Mouse (Mus musculus) stomach, embryonic 16.5 days (tissue): ENCODE measurements around the gene Adamtsl5. TPM values are rescaled to one million over a fixed set of nuclear protein-coding genes. Genes with fewer than 3 reads are reported as not detected.
A peak's percentile ranks its signal among the peaks of the same experiment; 100 is the strongest.

Experiments
- ATAC-seq: fragments of 200-750 bp; cut with Nextera tagmentation; 2 replicates; pipeline ENCODE4 v1.8.0; 2017; ENCODE audit warnings: moderate number of reproducible peaks, moderate TSS enrichment; ENCODE audit not compliant: insufficient read depth, low FRiP score
- H3K27ac ChIP-seq: fragments of 300-500 bp; sonication (generic); 2 replicates; pipeline ENCODE4 v1.5.1; 2014; ENCODE audit warnings: low read length
- H3K27me3 ChIP-seq: fragments of 300-500 bp; sonication (generic); 2 replicates; pipeline ENCODE4 v1.6.1; 2014; ENCODE audit warnings: low read length, control low read depth, mixed read lengths; ENCODE audit not compliant: control insufficient read depth, insufficient read depth
- H3K36me3 ChIP-seq: fragments of 300-500 bp; sonication (generic); 2 replicates; pipeline ENCODE4 v1.6.1; 2014; ENCODE audit warnings: low read length; ENCODE audit not compliant: control insufficient read depth, insufficient read depth
- H3K4me1 ChIP-seq: fragments of 300-500 bp; sonication (generic); 2 replicates; pipeline ENCODE4 v1.6.1; 2014; ENCODE audit warnings: low read length, control low read depth, mixed read lengths; ENCODE audit not compliant: control insufficient read depth, insufficient read depth
- H3K4me2 ChIP-seq: fragments of 300-500 bp; sonication (generic); 2 replicates; pipeline ENCODE4 v1.6.1; 2014; ENCODE audit warnings: low read depth, low read length, mixed read lengths
- H3K4me3 ChIP-seq: fragments of 300-500 bp; sonication (generic); replicated peaks from 2 replicates; pipeline ENCODE4 v1.5.1; 2014; ENCODE audit warnings: mild to moderate bottlenecking, low read length
- H3K9ac ChIP-seq: fragments of 300-500 bp; sonication (generic); 2 replicates; pipeline ENCODE4 v1.6.1; 2014; ENCODE audit warnings: low read length
- H3K9me3 ChIP-seq: fragments of 300-500 bp; sonication (generic); replicated peaks from 2 replicates; pipeline ENCODE4 v1.6.1; 2016; ENCODE audit warnings: low read length, control low read depth; ENCODE audit not compliant: control insufficient read depth
- WGBS: fragments of 180-500 bp; shearing (Covaris S2); extraction: QIAGEN DNeasy Blood & Tissue Kit; methylation state at CpG from one replicate; pipeline ENCODE4 v1.1.7; 2014; 5-methylcytosine and 5-hydroxymethylcytosine counted together
- polyA plus RNA-seq: library from polyadenylated mRNA; unstranded; fragments of >200 nt; fragmentation: Nextera tagmentation; extraction: Ambion mirVana; gene quantifications from 2 replicates; pipeline ENCODE4 v1.2.1, GENCODE M21; 2015

Adamtsl5 gene
- polyA plus RNA-seq, 1 experiment from 2014 or later, result 22.0 TPM

DNA sequence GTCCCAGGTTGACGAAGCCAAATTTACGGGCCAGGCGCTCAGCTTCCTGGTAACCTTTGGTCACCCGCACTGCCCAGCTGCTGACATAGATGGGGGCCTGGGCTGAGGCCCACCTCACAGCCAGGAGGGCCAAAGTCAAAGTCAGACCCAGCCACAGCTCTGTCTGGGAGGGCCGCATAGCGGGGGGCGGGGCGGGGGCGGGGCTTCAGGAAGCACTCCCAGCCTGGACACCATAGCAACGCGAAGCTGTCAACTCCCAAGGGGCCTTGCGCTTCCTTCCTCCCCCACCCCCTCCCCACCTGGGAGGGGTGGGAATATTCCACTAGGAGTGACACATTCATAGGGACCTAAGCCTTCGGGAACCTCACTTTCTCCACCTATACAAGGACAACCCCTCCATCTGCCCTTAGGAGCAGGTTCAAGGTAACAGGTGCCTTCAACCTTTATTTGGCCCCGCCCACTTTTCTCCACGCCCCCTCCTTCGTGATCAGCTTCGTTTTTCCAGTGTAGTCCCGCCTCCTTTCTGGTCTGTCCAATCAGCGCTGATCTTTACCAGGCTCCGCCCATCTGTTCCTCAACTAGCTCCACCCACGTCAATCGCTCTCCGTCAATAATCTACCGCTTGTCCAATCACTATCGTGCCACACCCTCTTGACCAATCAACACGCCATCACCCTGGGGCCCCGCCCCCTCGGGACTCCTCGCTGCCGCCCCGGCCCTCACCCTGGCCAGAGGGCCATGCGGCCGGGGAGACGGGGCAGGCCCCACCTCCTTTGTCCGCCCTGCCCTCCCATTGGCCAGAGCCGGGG is 18.7 kb downstream of the Adamtsl5 start, which contains the start of the genes Pcsk4 and Reep6:
Gene Pcsk4, minus strand, starts transcription at position 226 of the 809 bp plus-strand sequence.
Gene Reep6, plus strand, starts transcription at position 681 of the 809 bp plus-strand sequence.
- Histone ChIP-seq H3K36me3 (no peaks in the 10 kb centered on the region), H3K9me3 (no peaks in the 10 kb centered on the region), H3K4me3 (peak within 1 kb of the TSS; percentile 60), H3K27me3 (no peaks in the 10 kb centered on the region), H3K4me2 (peak within 1 kb of the TSS; percentile 97), H3K9ac (peak within 1 kb of the TSS; percentile 74), H3K27ac (peak within 1 kb of the TSS; percentile 76), H3K4me1 (peaks cover 27% of the 10 kb centered on the region)
- WGBS, result 3% methylated on average over 36 of the region's 36 CpGs
- peak; percentile 95 for ATAC-seq

DNA sequence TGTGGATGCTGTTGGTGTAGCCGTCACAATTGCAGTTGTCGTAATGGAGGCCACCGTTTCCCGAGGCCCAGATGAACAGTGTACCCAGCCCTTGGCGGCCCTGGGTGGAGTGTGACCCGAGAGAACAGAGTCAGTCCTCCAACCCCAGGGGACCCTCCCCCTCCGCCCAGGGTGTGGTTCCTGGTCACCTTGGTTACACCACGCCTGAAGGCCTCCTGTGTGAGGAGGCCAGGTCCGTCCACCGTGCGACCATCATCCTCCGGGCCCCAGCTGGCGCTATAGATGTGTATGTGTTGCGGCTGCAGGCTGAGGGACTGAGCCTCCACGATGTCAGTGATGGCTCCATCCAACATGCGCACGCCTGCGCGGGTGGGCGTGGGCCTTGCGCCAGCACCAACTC is 23.2 kb downstream of the Adamtsl5 start:
- H3K9me3 ChIP-seq, result no peaks in the 10 kb centered on the region
- H3K36me3 ChIP-seq, result no peaks in the 10 kb centered on the region
- no peak overlapping the region for H3K4me2 ChIP-seq
- no peak overlapping the region for H3K4me3 ChIP-seq
- 69% methylated on average over 21 of the region's 21 CpGs for WGBS
- H3K27ac ChIP-seq, result no peak overlapping the region
- H3K9ac ChIP-seq, result no peak overlapping the region
- ATAC-seq, result no peak
- H3K4me1 ChIP-seq, result peaks cover 15% of the 10 kb centered on the region; the same call in 1 of the 2 replicates
- no peaks in the 10 kb centered on the region; the same call in 1 of the 2 replicates for H3K27me3 ChIP-seq

DNA sequence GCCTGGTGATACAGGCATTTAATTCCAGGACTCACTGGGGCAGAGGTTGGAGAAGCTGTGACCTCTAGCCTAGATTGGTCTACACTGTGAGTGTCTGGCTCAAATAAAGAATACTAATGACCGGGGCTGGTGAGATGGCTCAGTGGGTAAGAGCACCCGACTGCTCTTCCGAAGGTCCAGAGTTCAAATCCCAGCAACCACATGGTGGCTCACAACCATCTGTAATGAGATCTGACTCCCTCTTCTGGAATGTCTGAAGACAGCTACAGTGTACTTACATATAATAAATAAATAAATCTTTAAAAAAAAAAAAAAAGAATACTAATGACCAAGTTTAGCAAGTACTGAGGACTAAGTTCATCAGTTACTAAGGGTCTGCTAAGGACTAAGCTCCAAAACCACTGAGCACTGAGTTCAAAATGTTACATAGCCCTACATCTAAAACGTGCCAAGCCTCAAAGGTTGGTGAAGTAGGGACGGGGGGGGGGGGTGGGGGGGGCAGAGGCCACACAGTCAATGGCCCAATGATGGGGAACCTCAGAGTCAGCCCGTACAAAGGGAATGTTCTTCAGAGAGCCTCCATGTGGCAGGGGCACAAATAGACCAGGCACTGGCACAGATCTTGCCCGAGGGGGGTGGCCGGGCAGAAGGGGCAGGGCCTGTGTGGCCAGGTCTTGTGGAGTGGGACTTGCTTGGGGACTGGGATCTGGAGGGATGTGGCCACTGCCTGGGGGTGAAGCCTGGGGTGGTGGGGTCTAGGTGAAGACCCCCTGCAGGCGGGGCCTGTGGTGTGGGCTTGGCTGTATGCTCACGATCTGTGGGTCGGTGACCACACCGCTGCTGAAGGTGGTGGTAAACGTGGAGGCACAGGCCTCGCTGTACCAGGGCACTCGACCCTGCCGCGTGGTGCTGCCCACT is 23.8 kb downstream of the Adamtsl5 start:
- Histone ChIP-seq H3K27me3 (no peaks in the 10 kb centered on the region; the same call in 1 of the 2 replicates), H3K27ac (no peak overlapping the region), H3K4me2 (peak overlapping the region; percentile 96), H3K4me1 (peaks cover 14% of the 10 kb centered on the region; the same call in 1 of the 2 replicates), H3K4me3 (peak overlapping the region; percentile 66), H3K9ac (0 out of 2 replicates have a peak overlapping the region, but pooled peaks have one; percentile 75), H3K9me3 (no peaks in the 10 kb centered on the region), H3K36me3 (no peaks in the 10 kb centered on the region)
- 78% methylated on average over 17 of the region's 17 CpGs for WGBS
- no peak for ATAC-seq

DNA sequence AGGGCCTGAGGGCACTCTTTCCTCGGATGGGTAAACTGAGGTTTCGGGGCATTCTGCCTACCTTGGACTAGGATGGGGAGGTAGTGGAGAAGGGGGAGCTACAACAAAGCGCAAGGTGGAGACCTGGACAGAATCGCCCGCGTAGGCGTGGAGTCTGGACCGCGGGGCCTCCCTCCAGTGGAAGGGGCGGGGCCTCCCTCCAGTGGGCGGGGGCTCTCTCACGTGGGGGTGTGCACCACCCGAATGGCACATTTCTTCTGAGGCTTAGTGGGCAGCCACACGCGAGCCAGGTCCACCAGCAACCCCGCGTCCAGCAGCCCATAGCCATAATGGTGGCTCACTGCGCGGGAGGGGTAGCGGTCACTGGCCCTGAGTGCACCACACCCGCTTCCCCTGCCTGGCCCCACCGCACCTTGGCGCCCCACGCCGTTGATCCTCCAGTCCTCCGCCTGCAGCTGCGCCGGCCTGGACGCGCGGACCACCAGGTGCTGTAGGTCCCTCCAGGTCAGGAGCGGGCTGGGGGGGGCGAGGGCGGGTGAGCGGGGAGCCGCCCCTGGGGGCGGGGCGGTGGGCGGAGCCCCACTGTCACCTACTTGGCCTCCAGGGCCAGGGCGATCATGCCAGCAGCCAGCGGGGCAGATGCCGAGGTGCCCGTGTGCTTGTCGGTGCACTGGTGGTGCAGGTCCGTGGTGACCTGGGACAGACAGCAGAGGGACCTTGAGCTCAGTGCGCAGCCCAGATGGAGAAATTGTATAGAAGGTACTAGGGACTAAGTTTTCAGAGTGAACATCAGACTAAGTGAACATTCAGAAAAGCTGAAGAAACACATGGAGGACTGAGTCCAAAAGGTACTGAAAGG is 24.7 kb downstream of the Adamtsl5 start:
- H3K4me1 ChIP-seq, result peaks cover 13% of the 10 kb centered on the region; the same call in 1 of the 2 replicates
- H3K9me3 ChIP-seq, result no peaks in the 10 kb centered on the region
- H3K9ac ChIP-seq, result peak overlapping the region; percentile 75
- no peaks in the 10 kb centered on the region; the same call in 1 of the 2 replicates for H3K27me3 ChIP-seq
- peak; percentile 63 for ATAC-seq
- peak overlapping the region; percentile 37 for H3K27ac ChIP-seq
- H3K4me2 ChIP-seq, result peak overlapping the region; percentile 96
- no peaks in the 10 kb centered on the region for H3K36me3 ChIP-seq
- whole genome bisulfite sequencing, result 1% methylated on average over 45 of the region's 46 CpGs
- peak overlapping the region; percentile 66 for H3K4me3 ChIP-seq

DNA sequence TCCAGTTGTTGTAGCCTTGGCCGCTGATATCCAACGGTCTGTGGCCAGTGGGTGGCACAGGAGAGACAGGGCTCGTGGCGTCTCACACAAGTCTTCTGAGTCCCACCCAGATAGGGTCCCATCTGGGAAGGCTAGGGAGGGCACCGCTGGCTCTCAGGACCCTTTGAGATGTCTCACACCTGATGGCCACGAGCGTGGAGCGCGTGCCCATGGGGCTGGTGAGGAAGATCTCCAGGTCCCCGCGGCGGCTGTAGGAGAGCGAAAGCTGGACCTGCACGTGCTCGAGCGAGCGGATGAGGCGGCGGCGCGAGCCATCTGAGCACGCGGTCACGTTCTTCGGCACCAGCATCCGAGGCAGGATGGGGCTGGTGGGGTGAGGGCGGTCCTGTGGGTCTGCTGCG is 25.4 kb downstream of the Adamtsl5 start:
- no peak overlapping the region for H3K27ac ChIP-seq
- H3K4me1 ChIP-seq, result peaks cover 13% of the 10 kb centered on the region; the same call in 1 of the 2 replicates
- no peaks in the 10 kb centered on the region for H3K9me3 ChIP-seq
- WGBS, result 4% methylated on average over 28 of the region's 28 CpGs
- peaks cover 2% of the 10 kb centered on the region; the same call in 1 of the 2 replicates for H3K36me3 ChIP-seq
- H3K9ac ChIP-seq, result peak overlapping the region; percentile 75
- peak overlapping the region; percentile 66 for H3K4me3 ChIP-seq
- ATAC-seq, result peak; percentile 11; the same call in 1 of the 2 replicates
- no peaks in the 10 kb centered on the region; the same call in 1 of the 2 replicates for H3K27me3 ChIP-seq
- H3K4me2 ChIP-seq, result peak overlapping the region; percentile 96

DNA sequence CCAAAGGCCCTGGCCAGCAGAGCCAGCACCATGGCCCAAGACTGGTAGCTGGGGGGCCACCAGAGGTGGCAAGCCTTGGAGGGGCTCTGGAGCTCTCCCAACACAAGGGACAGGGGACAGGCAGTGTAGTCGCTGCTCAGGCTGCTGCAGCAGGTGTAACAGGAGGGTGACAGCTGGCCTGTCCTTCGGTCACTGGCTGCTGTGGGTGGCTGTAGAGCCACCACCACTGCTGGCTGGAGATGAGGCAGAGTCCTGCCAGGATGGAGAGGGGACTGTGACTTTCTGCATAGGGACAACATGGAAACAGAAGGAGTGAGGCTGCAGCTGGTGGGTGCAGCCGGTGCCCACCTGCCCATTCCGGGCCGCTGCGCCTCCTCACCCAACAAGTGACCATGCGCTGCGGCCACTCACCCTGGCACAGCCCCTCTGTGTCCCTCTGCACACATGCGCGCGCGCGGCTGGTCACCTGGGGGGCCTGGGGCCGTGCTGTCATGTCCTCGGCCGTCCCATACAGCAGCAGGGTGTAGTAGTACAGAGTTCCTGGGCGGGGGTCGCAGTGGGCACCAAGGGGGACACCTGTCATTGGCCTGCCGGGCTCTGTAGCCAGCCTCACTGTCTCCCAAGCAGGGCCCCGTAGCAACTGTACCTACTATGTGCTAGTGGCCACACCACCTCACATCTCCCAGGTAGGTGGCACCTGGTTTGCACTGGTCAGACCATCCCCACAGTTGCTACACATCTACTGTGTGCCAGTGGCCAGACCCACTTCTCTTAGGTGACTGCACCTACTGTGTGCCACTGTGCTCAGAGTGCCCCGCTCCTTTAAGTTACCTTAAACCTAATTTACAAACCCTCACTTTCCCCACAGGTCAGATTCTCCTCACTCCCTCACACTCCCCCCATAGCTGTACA is 26.3 kb downstream of the Adamtsl5 start:
- Histone ChIP-seq H3K27me3 (peaks cover 2% of the 10 kb centered on the region), H3K4me1 (peaks cover 13% of the 10 kb centered on the region; the same call in 1 of the 2 replicates), H3K4me3 (peak overlapping the region; percentile 66), H3K27ac (no peak overlapping the region), H3K9ac (peak overlapping the region; percentile 75), H3K36me3 (peaks cover 5% of the 10 kb centered on the region; the same call in 1 of the 2 replicates), H3K9me3 (no peaks in the 10 kb centered on the region), H3K4me2 (peak overlapping the region; percentile 96)
- 89% methylated on average over 21 of the region's 21 CpGs for WGBS
- ATAC-seq, result no peak

DNA sequence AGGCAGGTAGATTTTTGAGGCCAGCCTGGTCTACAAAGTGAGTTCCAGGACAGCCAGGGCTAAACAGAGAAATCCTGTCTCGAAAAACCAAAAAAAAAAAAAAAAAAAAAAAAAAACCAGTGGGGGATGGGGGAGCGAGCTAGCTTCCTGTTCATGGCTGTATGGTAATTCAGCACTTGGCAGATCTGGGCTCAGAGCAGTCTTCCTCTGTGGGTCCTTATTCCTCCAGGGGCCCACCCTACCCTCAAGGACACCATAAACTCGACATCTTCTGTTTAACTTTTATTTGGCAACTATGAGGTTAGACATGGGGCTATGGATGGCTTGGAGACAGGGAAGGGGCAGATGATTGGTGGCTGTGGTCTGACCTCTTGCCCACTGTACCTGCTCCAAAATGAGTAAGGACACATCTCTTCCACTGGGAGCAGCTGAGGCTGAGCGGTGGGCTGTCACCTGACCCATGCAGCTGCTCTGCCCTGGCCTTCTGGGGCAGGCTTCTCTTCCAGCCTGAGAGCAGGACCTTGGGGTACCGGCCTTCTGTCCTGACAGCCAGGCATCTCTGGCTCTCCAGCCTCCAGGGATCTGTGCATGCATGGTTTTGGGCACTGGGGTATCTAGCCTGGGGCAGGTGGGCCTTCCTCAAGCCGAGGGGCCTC is 27.1 kb downstream of the Adamtsl5 start:
- H3K4me1 ChIP-seq, result peaks cover 13% of the 10 kb centered on the region; the same call in 1 of the 2 replicates
- WGBS, result 75% methylated on average over 6 of the region's 6 CpGs

More for the DNA sequence above, 27.1 kb downstream of the Adamtsl5 start:
- Histone ChIP-seq H3K4me2 (peak overlapping the region; percentile 20; the same call in 1 of the 2 replicates), H3K27me3 (peaks cover 6% of the 10 kb centered on the region), H3K9me3 (no peaks in the 10 kb centered on the region), H3K4me3 (no peak overlapping the region), H3K9ac (no peak overlapping the region; the same call in 1 of the 2 replicates), H3K27ac (peak overlapping the region; percentile 5; the same call in 1 of the 2 replicates), H3K36me3 (peaks cover 5% of the 10 kb centered on the region; the same call in 1 of the 2 replicates)
- ATAC-seq, result no peak
